9 mouse cellular contexts compared by ENCODE assay signal in the genomic region with DNA sequence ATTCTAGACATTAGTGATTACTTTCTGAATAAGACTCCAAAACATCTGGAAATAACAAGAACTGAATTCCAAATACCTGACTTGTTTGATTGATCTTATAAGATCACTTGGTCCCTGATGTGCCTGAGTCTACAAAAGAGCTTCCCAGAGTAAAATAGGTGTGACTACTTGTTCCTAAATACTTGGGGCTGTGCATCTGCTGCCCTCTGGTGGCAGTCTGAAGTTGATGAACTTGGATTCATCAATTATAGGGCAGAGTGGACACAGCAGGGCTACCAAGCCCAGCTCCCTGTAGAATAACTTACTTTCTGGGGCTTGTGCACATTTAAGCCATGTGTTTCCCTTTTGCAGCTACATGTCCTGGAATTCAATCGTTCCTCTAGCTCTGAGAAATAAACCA. TPM values are rescaled to one million over a fixed set of nuclear protein-coding genes. Genes with fewer than 3 reads are reported as not detected.
DNase-seq lines count a peak whose midpoint lies in the region; ATAC-seq and TF ChIP-seq lines count a peak whose summit lies in the region.
"Had no signal": no experiment of that assay in that cellular context is flagged by ENCODE, and none has a peak within 500 bp of the region (broad histone marks: within the 10 kb centered on the region; RNA-seq: fewer than 3 reads in every experiment).

No protein-coding gene starts in this region.

- H3K36me3 ChIP-seq in heart, embryonic 12.5 days = 0 out of 2 replicates have a peak, but pooled peaks cover 4% of the 10 kb centered on the region
- H3K36me3 ChIP-seq in midbrain, embryonic 11.5 days (ENCODE audit: control insufficient read depth, insufficient read depth, low read length) = no peaks in the 10 kb centered on the region
- H3K36me3 ChIP-seq in spleen, adult 2 months (ENCODE audit: control insufficient read depth, insufficient read depth, low read length) = peaks cover 3% of the 10 kb centered on the region

- H3K4me1 ChIP-seq in heart, embryonic 12.5 days (replicated peaks) = no peaks in the 10 kb centered on the region
- no peaks in the 10 kb centered on the region for H3K4me1 ChIP-seq in cerebellum, adult 2 months (ENCODE audit: control insufficient read depth, insufficient read depth, low read length)
- H3K4me1 ChIP-seq in midbrain, embryonic 11.5 days (ENCODE audit: control insufficient read depth, insufficient read depth, low read length) = no peaks in the 10 kb centered on the region
- H3K4me1 ChIP-seq in spleen, adult 2 months (ENCODE audit: control insufficient read depth, insufficient read depth, insufficient read length) = no peaks in the 10 kb centered on the region

- H3K4me2 ChIP-seq in heart, embryonic 12.5 days = no peak overlapping the region
- H3K4me2 ChIP-seq in midbrain, embryonic 11.5 days = no peak overlapping the region

- intact Hi-C loops in left cerebral cortex, adult 2 months (cut with DNase I) = loop anchor here (1.0 to 10.0 kb wide), 2 partner anchors 38 to 1130 kb away; no protein-coding TSS in a partner anchor

- no peak overlapping the region for H3K4me3 ChIP-seq in heart, embryonic 12.5 days
- H3K4me3 ChIP-seq in cerebellum, adult 2 months (replicated peaks; ENCODE audit: insufficient read depth, low read depth, low read length) = no peak overlapping the region
- no peak overlapping the region for H3K4me3 ChIP-seq in left cerebral cortex, adult 2 months
- H3K4me3 ChIP-seq in midbrain, embryonic 11.5 days (ENCODE audit: low read depth, low read length) = no peak overlapping the region
- H3K4me3 ChIP-seq in spleen, adult 2 months (ENCODE audit: extremely low read depth, insufficient read depth, insufficient read length) = no peak overlapping the region
- H3K4me3 ChIP-seq: myocyte had no signal

- H3K27me3 ChIP-seq in heart, embryonic 12.5 days (replicated peaks) = no peaks in the 10 kb centered on the region
- no peaks in the 10 kb centered on the region for H3K27me3 ChIP-seq in cerebellum, adult 2 months (ENCODE audit: control insufficient read depth, insufficient read depth, low read length)
- H3K27me3 ChIP-seq in midbrain, embryonic 11.5 days (ENCODE audit: control insufficient read depth, insufficient read depth, low read length) = no peaks in the 10 kb centered on the region
- H3K27me3 ChIP-seq in spleen, adult 2 months (ENCODE audit: control insufficient read depth, insufficient read depth, low read length) = no peaks in the 10 kb centered on the region

- H3K27ac ChIP-seq in heart, embryonic 12.5 days (ENCODE audit: poor library complexity, severe bottlenecking) = no peak overlapping the region
- no peak overlapping the region for H3K27ac ChIP-seq in cerebellum, adult 2 months (ENCODE audit: insufficient read depth, low read length)
- no peak overlapping the region for H3K27ac ChIP-seq in left cerebral cortex, adult 2 months
- no peak overlapping the region for H3K27ac ChIP-seq in midbrain, embryonic 11.5 days (ENCODE audit: low read depth, low read length)
- no peak overlapping the region for H3K27ac ChIP-seq in spleen, adult 2 months (ENCODE audit: insufficient read depth, low read length)

- DNase-seq in heart, adult 18-20 months = peak; percentile 75 to 87
- DNase-seq in cerebellum, adult 2 months = peak; percentile 63 to 66
- DNase-seq in frontal cortex, adult 2 months (ENCODE audit: extremely low spot score in 1 of 2, low spot score in 1 of 2) = peak; percentile 32 to 81
- peak; percentile 85 for DNase-seq in induced T-regulatory cell, adult 2 months (ENCODE audit: low read depth)
- peak; percentile 61 to 68 for DNase-seq in left cerebral cortex, adult 2 months (ENCODE audit: extremely low spot score in 1 of 2, low spot score in 2 of 2)
- DNase-seq in midbrain, embryonic 11.5 days (ENCODE audit: low spot score, missing footprints) = peak; percentile 92
- DNase-seq in spleen, adult 2 months (ENCODE audit: low read depth in 1 of 2, low spot score in 2 of 2) = peak; percentile 36 to 56

- no peaks in the 10 kb centered on the region; the same call in 1 of the 2 replicates for H3K9me3 ChIP-seq in heart, embryonic 12.5 days (replicated peaks)
- H3K9me3 ChIP-seq in midbrain, embryonic 11.5 days (ENCODE audit: control insufficient read depth, low read length) = no peaks in the 10 kb centered on the region

- TF ChIP-seq CTCF in cerebellum, adult 2 months (IDR thresholded peaks at IDR 0.05; ENCODE audit: borderline replicate concordance, insufficient read depth, low read depth, low read length) = peak; percentile 76
- peak; percentile 94 for TF ChIP-seq CTCF in left cerebral cortex, adult 2 months (IDR thresholded peaks at IDR 0.05)
- TF ChIP-seq CTCF in spleen, adult 2 months (IDR thresholded peaks at IDR 0.05; ENCODE audit: extremely low read depth, insufficient read depth, insufficient read length, insufficient replicate concordance) = peak; percentile 51; the same call in 1 of the 2 replicates

- no peak for ATAC-seq in heart, embryonic 12.5 days (ENCODE audit: insufficient number of reproducible peaks, low FRiP score)
- ATAC-seq in midbrain, embryonic 11.5 days (ENCODE audit: low FRiP score) = peak; percentile 50; the same call in 1 of the 2 replicates

- no peak for TF ChIP-seq POLR2A in cerebellum, adult 2 months (IDR thresholded peaks at IDR 0.05; ENCODE audit: borderline replicate concordance, insufficient read depth, low read length)
- TF ChIP-seq POLR2A in spleen, adult 2 months (IDR thresholded peaks at IDR 0.05; ENCODE audit: low read depth, low read length) = no peak

- 18% methylated on average over 1 of the region's 1 CpGs for WGBS in heart, embryonic 12.5 days
- 24% methylated on average over 1 of the region's 1 CpGs for WGBS in cerebellum, adult 2 months
- WGBS in midbrain, embryonic 11.5 days = 40% methylated on average over 1 of the region's 1 CpGs
- WGBS in spleen, adult 2 months = 21% methylated on average over 1 of the region's 1 CpGs

- no peak overlapping the region for H3K9ac ChIP-seq in heart, embryonic 12.5 days
- H3K9ac ChIP-seq in midbrain, embryonic 11.5 days (ENCODE audit: low read length) = no peak overlapping the region

RNA-seq across cellular contexts. Expression of a gene that starts 7.0 kb away (rescaled TPM):
- 1 to 10 TPM; 6.8 to 7.2 TPM for total RNA-seq in heart, adult 18-20 months (2021)
- polyA plus RNA-seq in heart, embryonic 12.5 days (2016; fragmentation: Nextera tagmentation; extraction: Ambion mirVana) = 11.0 and 12.1 TPM in 2 replicates
- polyA plus RNA-seq in cerebellum, adult 2 months (2012; rRNA removed) = 3.4 and 3.8 TPM in 2 replicates
- polyA plus RNA-seq in frontal cortex, adult 2 months (2012; rRNA removed) = 4.3 and 4.5 TPM in 2 replicates
- total RNA-seq in left cerebral cortex, adult 2 months (2021) = 1 to 10 TPM; 5.8 to 6.9 TPM
- 8.2 and 10.0 TPM in 2 replicates for polyA plus RNA-seq in midbrain, embryonic 11.5 days (2014; fragmentation: Nextera tagmentation; extraction: Ambion mirVana)
- polyA plus RNA-seq in spleen, adult 2 months (2012; rRNA removed) = 6.5 and 11.4 TPM in 2 replicates

RNA-seq across cellular contexts. Expression of a gene that starts 7.4 kb away (rescaled TPM):
- 100 to 1,000 TPM; 124 to 127 TPM for total RNA-seq in heart, adult 18-20 months (2021)
- 46.5 and 47.8 TPM in 2 replicates for polyA plus RNA-seq in heart, embryonic 12.5 days (2016; fragmentation: Nextera tagmentation; extraction: Ambion mirVana)
- polyA plus RNA-seq in cerebellum, adult 2 months (2012; rRNA removed) = 47.2 and 49.6 TPM in 2 replicates
- 44.8 and 45.7 TPM in 2 replicates for polyA plus RNA-seq in frontal cortex, adult 2 months (2012; rRNA removed)
- total RNA-seq in left cerebral cortex, adult 2 months (2021) = 10 to 100 TPM; 31.9 to 37.3 TPM
- polyA plus RNA-seq in midbrain, embryonic 11.5 days (2014; fragmentation: Nextera tagmentation; extraction: Ambion mirVana) = 35.7 and 36.1 TPM in 2 replicates
- polyA plus RNA-seq in spleen, adult 2 months (2012; rRNA removed) = 32.6 and 36.3 TPM in 2 replicates

RNA-seq across cellular contexts. Expression of a gene that starts 30.7 kb away (rescaled TPM):
- total RNA-seq in heart, adult 18-20 months (2021) = 10 to 100 TPM; 38.3 to 41.5 TPM
- 27.4 and 28.9 TPM in 2 replicates for polyA plus RNA-seq in heart, embryonic 12.5 days (2016; fragmentation: Nextera tagmentation; extraction: Ambion mirVana)
- 13.0 and 13.9 TPM in 2 replicates for polyA plus RNA-seq in cerebellum, adult 2 months (2012; rRNA removed)
- polyA plus RNA-seq in frontal cortex, adult 2 months (2012; rRNA removed) = 8.4 and 9.9 TPM in 2 replicates
- total RNA-seq in left cerebral cortex, adult 2 months (2021) = 1 to 10 TPM; 5.0 to 7.6 TPM
- 18.7 and 19.4 TPM in 2 replicates for polyA plus RNA-seq in midbrain, embryonic 11.5 days (2014; fragmentation: Nextera tagmentation; extraction: Ambion mirVana)
- 1.8 and 3.0 TPM in 2 replicates for polyA plus RNA-seq in spleen, adult 2 months (2012; rRNA removed)

RNA-seq across cellular contexts. Expression of a gene that starts 42.2 kb away (rescaled TPM):
- total RNA-seq in heart, adult 18-20 months (2021) = 10 to 100 TPM; 32.7 to 37.2 TPM
- polyA plus RNA-seq in heart, embryonic 12.5 days (2016; fragmentation: Nextera tagmentation; extraction: Ambion mirVana) = 44.4 and 50.5 TPM in 2 replicates
- polyA plus RNA-seq in cerebellum, adult 2 months (2012; rRNA removed) = 70.8 and 75.3 TPM in 2 replicates
- polyA plus RNA-seq in frontal cortex, adult 2 months (2012; rRNA removed) = 47.1 and 56.5 TPM in 2 replicates
- total RNA-seq in left cerebral cortex, adult 2 months (2021) = 10 to 100 TPM; 41.8 to 45.8 TPM
- polyA plus RNA-seq in midbrain, embryonic 11.5 days (2014; fragmentation: Nextera tagmentation; extraction: Ambion mirVana) = 32.5 and 35.2 TPM in 2 replicates
- 9.7 and 10.1 TPM in 2 replicates for polyA plus RNA-seq in spleen, adult 2 months (2012; rRNA removed)
